In the genomic region with DNA sequence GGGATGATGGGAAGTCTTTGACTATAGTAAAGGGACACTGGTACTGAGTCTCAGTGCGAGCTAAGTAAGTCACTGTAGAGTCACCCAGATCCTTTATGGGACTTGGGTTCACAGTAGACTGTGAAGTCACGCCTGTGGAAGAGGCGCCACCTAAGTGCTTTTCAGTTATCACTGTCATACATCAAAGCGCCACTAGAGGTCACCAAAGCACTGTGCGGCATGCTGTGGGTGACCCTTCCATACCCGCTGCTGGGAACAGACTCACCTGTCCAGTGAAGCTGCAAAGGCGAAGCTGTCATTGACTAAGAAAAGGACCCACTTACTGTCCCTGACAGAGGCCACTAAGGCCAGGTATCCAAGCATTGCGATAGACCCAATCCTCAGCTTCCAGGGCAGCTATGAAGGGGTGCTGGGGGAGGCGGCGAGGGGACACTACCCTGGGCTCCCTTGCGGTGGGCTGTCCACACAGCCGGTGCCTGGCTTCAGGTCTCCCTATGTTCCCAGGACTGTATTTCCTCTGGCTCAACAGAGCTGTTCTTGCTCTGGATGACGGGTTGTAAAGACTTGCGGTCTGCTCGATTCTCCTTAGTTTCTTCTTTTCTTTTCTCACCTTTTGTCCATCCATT, we compare ENCODE assay signal across 8 mouse cellular contexts. TPM values are rescaled to one million over a fixed set of nuclear protein-coding genes. Genes with fewer than 3 reads are reported as not detected.
DNase-seq lines count a peak whose midpoint lies in the region; ATAC-seq and TF ChIP-seq lines count a peak whose summit lies in the region.

No protein-coding gene starts in this region.

- peak; percentile 54 for ATAC-seq in inflammation-experienced regulatory T-cells, adult 6 months

- DNase-seq in T-cell, adult 2 months (ENCODE audit: low spot score), result peak; percentile 57
- peak; percentile 92 to 93 for DNase-seq in cerebellum, postnatal 10 days
- peak; percentile 76 to 89 for DNase-seq in frontal cortex, postnatal 36 days (ENCODE audit: low spot score in 2 of 2)
- peak; percentile 76 to 82 for DNase-seq in left cerebral cortex, adult 2 months (ENCODE audit: extremely low spot score in 1 of 2, low spot score in 2 of 2)
- DNase-seq in mesoderm, embryonic 11.5 days (ENCODE audit: low read depth, low spot score), result peak; percentile 81
- DNase-seq in right cerebral cortex, postnatal 14 days, result peak; percentile 74
- peak; percentile 72 for DNase-seq in urinary bladder, postnatal 25 days (ENCODE audit: low spot score)

- intact Hi-C loops in left cerebral cortex, adult 2 months (cut with DNase I), result loop anchor here (1.0 kb wide), 3 partner anchors 301 to 348 kb away; no protein-coding TSS in a partner anchor

- H3K4me3 ChIP-seq in left cerebral cortex, adult 2 months, result no peak overlapping the region

- peak; percentile 99 for TF ChIP-seq CTCF in left cerebral cortex, adult 2 months (IDR thresholded peaks at IDR 0.05)

- no peak overlapping the region for H3K27ac ChIP-seq in left cerebral cortex, adult 2 months

RNA-seq across cellular contexts. Expression of a gene that starts 39.5 kb away (rescaled TPM):
- 1 to 10 TPM in 1 of 3 experiments, under 1 TPM in 2; 0.12 to 1.3 (median 0.34) TPM for polyA plus RNA-seq in inflammation-experienced regulatory T-cells, adult 6 months (2017; shearing (Covaris generic))
- 1 to 10 TPM; 3.4 to 4.8 TPM for total RNA-seq in left cerebral cortex, adult 2 months (2021)
